Mouse (Mus musculus) CH12.LX (cell line): ENCODE measurements around the gene Clnk. TPM values are rescaled to one million over a fixed set of nuclear protein-coding genes. Genes with fewer than 3 reads are reported as not detected.

Experiments used
- DNase-seq: peaks from one replicate; pipeline ENCODE4 v3.0.0-alpha.2; 2013; ENCODE audit errors: extremely low read depth
- H3K27ac ChIP-seq: 2 replicates; pipeline ENCODE4 v1.5.1; 2012; ENCODE audit warnings: low read depth, mild to moderate bottlenecking, control low read depth, moderate library complexity; ENCODE audit not compliant: insufficient read depth
- H3K27me3 ChIP-seq: replicated peaks from 2 replicates; pipeline ENCODE3; 2012; ENCODE audit warnings: inconsistent platforms
- H3K36me3 ChIP-seq, 2 experiments: replicated peaks in 1 of 2; 2 replicates each; pipeline versions ENCODE3 to v1.6.1; 2012; ENCODE audit warnings: inconsistent platforms in 1 of 2, low read length in 1 of 2, mild to moderate bottlenecking in 1 of 2, mixed read lengths in 1 of 2, moderate library complexity in 1 of 2; ENCODE audit not compliant: control insufficient read depth in 1 of 2, insufficient read depth in 1 of 2
- H3K4me1 ChIP-seq, 2 experiments: 2 replicates each; pipeline ENCODE4 v1.6.1; 2012; ENCODE audit warnings: inconsistent platforms in 1 of 2, moderate library complexity in 1 of 2; ENCODE audit not compliant: insufficient read depth in 2 of 2, control insufficient read depth in 1 of 2
- H3K4me2 ChIP-seq: 2 replicates; pipeline ENCODE4 v1.6.1; 2012; ENCODE audit warnings: low read depth, mild to moderate bottlenecking, control low read depth; ENCODE audit not compliant: poor library complexity, insufficient read depth, severe bottlenecking
- H3K4me3 ChIP-seq, 3 experiments: fragments of 150-350 bp in 1 of 3; sonication (generic) in 1 of 3; replicated peaks in 1 of 3; 2 replicates each; pipeline versions ENCODE3 to v1.5.1; 2011 to 2012; ENCODE audit warnings: low read depth in 2 of 3, low read length in 2 of 3, mild to moderate bottlenecking in 2 of 3, moderate library complexity in 2 of 3, control low read depth in 1 of 3, improper control_type of control experiment in 1 of 3, inconsistent platforms in 1 of 3, mixed read lengths in 1 of 3; ENCODE audit not compliant: poor library complexity in 1 of 3
- H3K79me2 ChIP-seq: replicated peaks from 2 replicates; pipeline ENCODE4 v1.6.1; 2012; ENCODE audit warnings: mild to moderate bottlenecking, moderate library complexity; ENCODE audit not compliant: control insufficient read depth, poor library complexity, insufficient read depth, severe bottlenecking; ENCODE audit errors: extremely low read depth
- H3K9ac ChIP-seq: 2 replicates; pipeline ENCODE4 v1.6.1; 2012; ENCODE audit warnings: low read depth, mild to moderate bottlenecking, control low read depth, moderate library complexity; ENCODE audit not compliant: insufficient read depth
- H3K9me3 ChIP-seq: replicated peaks from 2 replicates; pipeline ENCODE3; 2012; ENCODE audit warnings: low read length, inconsistent platforms, mixed read lengths
- CHD1 ChIP-seq: IDR thresholded peaks from 2 replicates; pipeline ENCODE4 v1.6.1; 2012; ENCODE audit warnings: low read depth, low read length, improper control_type of control experiment, inconsistent platforms
- ELF1 ChIP-seq: IDR thresholded peaks from 2 replicates; pipeline ENCODE4 v1.6.1; 2014; ENCODE audit warnings: low read depth, mild to moderate bottlenecking, inconsistent platforms, low read length, improper control_type of control experiment
- EP300 ChIP-seq: IDR thresholded peaks from 2 replicates; pipeline ENCODE4 v1.6.1; 2011; ENCODE audit warnings: low read length, improper control_type of control experiment
- IRF4 ChIP-seq: IDR thresholded peaks from 2 replicates; pipeline ENCODE4 v1.6.1; 2014; ENCODE audit warnings: low read depth, mild to moderate bottlenecking, inconsistent platforms, low read length, improper control_type of control experiment
- JUND ChIP-seq: conservative IDR thresholded peaks from 2 replicates; pipeline ENCODE4 v1.6.1; 2011; ENCODE audit warnings: low read depth, low read length, improper control_type of control experiment
- MAFK ChIP-seq: IDR thresholded peaks from 2 replicates; pipeline ENCODE4 v1.6.1; 2011; ENCODE audit warnings: low read length, improper control_type of control experiment; ENCODE audit not compliant: insufficient replicate concordance
- MAZ ChIP-seq: IDR thresholded peaks from 2 replicates; pipeline ENCODE4 v1.6.1; 2012; ENCODE audit warnings: low read depth, mild to moderate bottlenecking, inconsistent platforms, low read length, improper control_type of control experiment, moderate library complexity
- MYC ChIP-seq: IDR thresholded peaks from 2 replicates; pipeline ENCODE4 v1.6.1; 2011; ENCODE audit warnings: low read depth, mild to moderate bottlenecking, improper control_type of control experiment, low read length
- NELFE ChIP-seq: IDR thresholded peaks from 2 replicates; pipeline ENCODE4 v1.6.1; 2011; ENCODE audit warnings: low read depth, low read length, improper control_type of control experiment
- POLR2A ChIP-seq: IDR thresholded peaks from 2 replicates; pipeline ENCODE4 v1.6.1; 2011; ENCODE audit warnings: low read depth, mild to moderate bottlenecking, improper control_type of control experiment, low read length
- POLR2AphosphoS2 ChIP-seq: IDR thresholded peaks from 2 replicates; pipeline ENCODE4 v1.6.1; 2011; ENCODE audit warnings: low read depth, low read length, improper control_type of control experiment
- RCOR1 ChIP-seq: conservative IDR thresholded peaks from 2 replicates; pipeline ENCODE4 v1.6.1; 2012; ENCODE audit warnings: low read depth, mild to moderate bottlenecking, inconsistent platforms, low read length, improper control_type of control experiment
- SMC3 ChIP-seq: IDR thresholded peaks from 2 replicates; pipeline ENCODE4 v1.6.1; 2011; ENCODE audit warnings: low read depth, low read length, improper control_type of control experiment
- TCF12 ChIP-seq: IDR thresholded peaks from 2 replicates; pipeline ENCODE4 v1.6.1; 2014; ENCODE audit warnings: low read depth, mild to moderate bottlenecking, inconsistent platforms, low read length, improper control_type of control experiment
- USF1 ChIP-seq: IDR thresholded peaks from 2 replicates; pipeline ENCODE4 v1.6.1; 2014; ENCODE audit warnings: low read depth, mild to moderate bottlenecking, inconsistent platforms, low read length, improper control_type of control experiment
- ZC3H11A ChIP-seq: IDR thresholded peaks from 2 replicates; pipeline ENCODE4 v1.6.1; 2012; ENCODE audit warnings: low read depth, mild to moderate bottlenecking, inconsistent platforms, low read length, improper control_type of control experiment
- ZKSCAN1 ChIP-seq: IDR thresholded peaks from 2 replicates; pipeline ENCODE4 v1.6.1; 2012; ENCODE audit warnings: low read depth, inconsistent platforms, low read length, improper control_type of control experiment, borderline replicate concordance
- ZNF384 ChIP-seq: IDR thresholded peaks from 2 replicates; pipeline ENCODE4 v1.6.1; 2012; ENCODE audit warnings: low read depth, low read length, improper control_type of control experiment, inconsistent platforms
- dilution Hi-C: fragments of 300-500 bp; cut with MboI; formaldehyde crosslinking; loops from 2 replicates; pipeline ENCODE4 v1.14.3; 2020; ENCODE audit warnings: low sequenced_read_pairs; ENCODE audit not compliant: extremely low pct_unique_long_range_greater_than_20kb, extremely low pct_ligation_motif_present
- in situ Hi-C: fragments of 300-500 bp; cut with MboI; formaldehyde crosslinking; loops from 3 replicates; pipeline ENCODE4 v1.14.3; 2019; ENCODE audit warnings: low sequenced_read_pairs, low pct_ligation_motif_present, low pct_unique_long_range_greater_than_20kb, mixed read lengths
- polyA plus RNA-seq: library from polyadenylated mRNA; unstranded; fragments of >175 nt; gene quantifications from 2 replicates; pipeline ENCODE4 v1.2.1, GENCODE M21; 2012; ENCODE audit warnings: low read depth; ENCODE audit not compliant: insufficient read length
- total RNA-seq, 2 experiments: library from RNA; depleted of rRNA; stranded (reverse); fragments of 300-350 nt in 1 of 2; fragments of >200 nt in 1 of 2; gene quantifications; 2 replicates each; pipeline ENCODE4 v1.2.3; 2012 to 2014

The Clnk gene
- total and polyA plus RNA-seq, 3 experiments = not detected

GRCm38 (mm10) chr5:38698466-38698865, 178.1 kb downstream of the Clnk start:
- H3K36me3 ChIP-seq = no peaks in the 10 kb centered on the region
- H3K27ac ChIP-seq = no peak overlapping the region
- no peak for TF ChIP-seq MAZ
- no peak for TF ChIP-seq JUND
- no peak for TF ChIP-seq POLR2A
- TF ChIP-seq NELFE = no peak
- no peak for TF ChIP-seq TCF12
- no peak for TF ChIP-seq ZNF384
- no peak for TF ChIP-seq ZKSCAN1
- no peak for TF ChIP-seq ELF1
- TF ChIP-seq ZC3H11A = no peak
- TF ChIP-seq MAFK = no peak
- TF ChIP-seq CHD1 = no peak
- TF ChIP-seq IRF4 = no peak
- H3K4me1 ChIP-seq = peaks cover 0 to 6% of the 10 kb centered on the region in 2 experiments; a peak in 1 of 4 replicates
- no peak overlapping the region for H3K4me3 ChIP-seq
- H3K4me2 ChIP-seq = no peak overlapping the region
- no peaks in the 10 kb centered on the region for H3K9me3 ChIP-seq
- H3K9ac ChIP-seq = no peak overlapping the region
- no peaks in the 10 kb centered on the region for H3K27me3 ChIP-seq
- dilution Hi-C loops = no loop called here
- no peak for DNase-seq
- no peaks in the 10 kb centered on the region for H3K79me2 ChIP-seq
- in situ Hi-C loops = no loop called here

- Histone ChIP-seq H3K27me3 (no peaks in the 10 kb centered on the region), H3K4me3 (no peak overlapping the region), H3K9ac (no peak overlapping the region), H3K36me3 (no peaks in the 10 kb centered on the region), H3K4me1 (peaks cover 0 to 6% of the 10 kb centered on the region in 2 experiments; a peak in 1 of 4 replicates), H3K27ac (no peak overlapping the region), H3K79me2 (no peaks in the 10 kb centered on the region), H3K4me2 (no peak overlapping the region), H3K9me3 (no peaks in the 10 kb centered on the region)
- dilution Hi-C loops (no loop called here), in situ Hi-C loops (no loop called here)
- TF ChIP-seq EP300 (no peak), NELFE (no peak), USF1 (no peak), MYC (no peak), RCOR1 (no peak), JUND (no peak), POLR2AphosphoS2 (no peak), SMC3 (no peak)
- no peak for DNase-seq
Observed at GRCm38 (mm10) chr5:38698046-38698445, 178.6 kb downstream of the Clnk start.
